Mouse (Mus musculus): ENCODE measurements at regions not wholly inside any gene's neighbourhood (a gene's known extent, or its start where the extent isn't known, plus 50 kb on each side); places are given as distances from the start of the nearest gene placed in this dataset.
"Not testable (repeated sequence)": the region's sequence is repeated elsewhere in the genome, so short reads cannot be mapped to it uniquely, and the experiment has no call there.

DNA sequence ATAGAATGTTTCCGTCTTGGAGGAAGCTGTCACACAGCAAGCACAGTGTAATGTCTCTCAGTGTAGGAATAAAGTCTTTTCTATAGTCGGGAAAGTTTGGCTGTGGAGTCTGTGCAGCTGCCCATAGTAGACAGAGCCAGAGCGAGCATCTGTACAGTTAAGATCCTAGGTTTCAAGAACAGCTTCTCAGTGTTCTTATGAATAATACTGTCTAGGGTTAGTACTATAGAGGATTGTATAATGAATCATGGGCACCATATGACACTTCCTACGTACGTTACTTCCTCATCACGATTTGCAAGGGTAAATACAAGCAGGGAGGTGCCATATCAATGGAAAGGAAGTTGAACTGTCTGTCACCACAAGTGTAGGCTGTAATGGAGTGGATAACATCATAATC, 645.6 kb upstream of the Negr1 start:
- 90% methylated on average over 6 of the region's 6 CpGs for WGBS
- Histone ChIP-seq H3K9ac (replicated peaks; ENCODE audit: low read length) (no peak overlapping the region), H3K27ac (replicated peaks; ENCODE audit: low read depth, low read length) (no peak overlapping the region), H3K4me3 (replicated peaks; ENCODE audit: low read depth, low read length) (no peak overlapping the region), H3K9me3 (ENCODE audit: control insufficient read depth, low read length) (no peaks in the 10 kb centered on the region), H3K36me3 (ENCODE audit: control insufficient read depth, insufficient read depth, low read length) (no peaks in the 10 kb centered on the region), H3K27me3 (ENCODE audit: control insufficient read depth, insufficient read depth, low read length) (no peaks in the 10 kb centered on the region), H3K4me2 (ENCODE audit: low read length) (no peak overlapping the region), H3K4me1 (ENCODE audit: control insufficient read depth, insufficient read depth, low read length) (no peaks in the 10 kb centered on the region)
- ATAC-seq (ENCODE audit: low FRiP score, low TSS enrichment) (no peak), DNase-seq (no peak)

DNA sequence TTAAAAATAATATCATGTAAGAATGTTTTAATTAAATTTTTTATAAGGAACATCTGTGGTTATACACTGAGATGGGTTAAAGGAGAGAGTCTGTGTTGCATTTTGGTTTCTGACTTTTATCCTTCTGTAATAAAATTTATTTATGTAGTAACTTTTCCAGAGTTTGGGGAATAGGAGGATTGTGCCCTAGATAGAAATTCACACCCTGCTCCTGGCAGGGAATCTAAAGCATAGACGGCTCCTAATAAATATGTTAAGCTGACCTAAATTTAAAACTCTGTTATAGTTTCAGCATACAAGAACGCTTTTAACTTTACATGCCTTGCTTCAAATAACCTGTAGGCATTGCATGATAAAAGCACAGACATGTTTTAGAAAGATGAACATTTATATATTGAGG, 618.7 kb upstream of the Negr1 start:
- DNase-seq (no peak), ATAC-seq (ENCODE audit: low FRiP score, low TSS enrichment) (no peak)
- Histone ChIP-seq H3K9ac (replicated peaks; ENCODE audit: low read length) (no peak overlapping the region), H3K36me3 (ENCODE audit: control insufficient read depth, insufficient read depth, low read length) (no peaks in the 10 kb centered on the region), H3K4me3 (replicated peaks; ENCODE audit: low read depth, low read length) (no peak overlapping the region), H3K27ac (replicated peaks; ENCODE audit: low read depth, low read length) (no peak overlapping the region), H3K27me3 (ENCODE audit: control insufficient read depth, insufficient read depth, low read length) (no peaks in the 10 kb centered on the region), H3K4me2 (ENCODE audit: low read length) (no peak overlapping the region), H3K4me1 (ENCODE audit: control insufficient read depth, insufficient read depth, low read length) (no peaks in the 10 kb centered on the region), H3K9me3 (ENCODE audit: control insufficient read depth, low read length) (no peaks in the 10 kb centered on the region)
- WGBS = 86% methylated on average over 2 of the region's 2 CpGs

DNA sequence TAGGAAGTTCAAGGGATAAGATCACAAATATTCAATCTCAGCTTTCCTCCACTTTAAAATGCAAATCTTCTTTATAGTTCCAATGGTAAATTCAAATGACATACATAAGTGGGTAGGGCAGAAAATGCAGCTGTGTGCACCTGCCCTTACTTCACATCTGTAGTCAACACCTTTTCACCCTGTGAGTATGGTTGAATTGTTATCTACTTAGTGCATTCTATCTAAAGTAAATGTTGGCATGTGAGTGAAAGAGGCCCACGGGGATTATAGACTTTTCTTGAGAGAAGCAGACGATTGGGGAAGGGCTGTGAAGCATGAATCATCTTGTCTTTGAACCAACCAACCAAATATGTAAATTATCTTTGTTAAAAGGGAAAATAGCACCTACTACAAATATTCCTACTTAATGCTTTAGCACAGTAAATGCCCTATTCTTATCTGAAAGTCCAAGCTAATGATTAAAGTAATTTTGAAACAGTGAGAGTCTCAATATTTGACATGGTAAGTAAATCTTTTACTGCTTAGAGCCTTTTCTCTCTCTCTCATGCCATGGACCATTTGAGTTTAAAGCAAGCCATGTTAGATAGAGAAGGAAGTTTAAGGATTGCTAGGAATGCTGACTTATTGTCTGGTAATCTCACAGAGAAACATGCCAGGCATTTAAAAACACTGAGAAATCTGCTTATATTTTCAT, 617.4 kb upstream of the Negr1 start:
- ATAC-seq (ENCODE audit: low FRiP score, low TSS enrichment) (no peak), DNase-seq (no peak)
- Histone ChIP-seq H3K4me2 (ENCODE audit: low read length) (no peak overlapping the region), H3K9me3 (ENCODE audit: control insufficient read depth, low read length) (no peaks in the 10 kb centered on the region), H3K36me3 (ENCODE audit: control insufficient read depth, insufficient read depth, low read length) (no peaks in the 10 kb centered on the region), H3K4me1 (ENCODE audit: control insufficient read depth, insufficient read depth, low read length) (no peaks in the 10 kb centered on the region), H3K27ac (replicated peaks; ENCODE audit: low read depth, low read length) (no peak overlapping the region), H3K27me3 (ENCODE audit: control insufficient read depth, insufficient read depth, low read length) (no peaks in the 10 kb centered on the region), H3K9ac (replicated peaks; ENCODE audit: low read length) (no peak overlapping the region), H3K4me3 (replicated peaks; ENCODE audit: low read depth, low read length) (no peak overlapping the region)
- 18% methylated on average over 2 of the region's 2 CpGs for WGBS

DNA sequence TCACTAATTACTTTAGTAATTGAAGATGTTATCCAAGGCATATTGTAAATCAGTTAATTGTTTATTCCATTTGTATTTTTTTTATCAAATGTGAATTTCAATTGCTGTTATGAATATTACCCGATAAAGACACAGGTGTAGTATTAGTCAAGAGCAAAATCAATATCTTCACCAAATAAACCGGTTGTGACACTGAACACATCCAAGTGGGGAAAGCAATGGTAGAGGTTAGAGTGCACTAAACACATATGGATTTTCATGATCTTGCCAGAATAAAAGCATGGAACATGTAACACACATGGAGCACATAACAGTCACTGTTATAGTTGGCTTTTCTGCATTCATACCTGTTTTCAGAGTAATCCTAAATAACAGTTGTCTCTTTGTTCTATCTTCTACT, 616.4 kb upstream of the Negr1 start:
- Histone ChIP-seq H3K36me3 (ENCODE audit: control insufficient read depth, insufficient read depth, low read length) (no peaks in the 10 kb centered on the region), H3K27me3 (ENCODE audit: control insufficient read depth, insufficient read depth, low read length) (no peaks in the 10 kb centered on the region), H3K9me3 (ENCODE audit: control insufficient read depth, low read length) (no peaks in the 10 kb centered on the region), H3K27ac (replicated peaks; ENCODE audit: low read depth, low read length) (no peak overlapping the region), H3K9ac (replicated peaks; ENCODE audit: low read length) (no peak overlapping the region), H3K4me3 (replicated peaks; ENCODE audit: low read depth, low read length) (no peak overlapping the region), H3K4me1 (ENCODE audit: control insufficient read depth, insufficient read depth, low read length) (no peaks in the 10 kb centered on the region), H3K4me2 (ENCODE audit: low read length) (no peak overlapping the region)
- WGBS = 93% methylated on average over 2 of the region's 2 CpGs
- no peak for ATAC-seq (ENCODE audit: low FRiP score, low TSS enrichment)
- no peak for DNase-seq

DNA sequence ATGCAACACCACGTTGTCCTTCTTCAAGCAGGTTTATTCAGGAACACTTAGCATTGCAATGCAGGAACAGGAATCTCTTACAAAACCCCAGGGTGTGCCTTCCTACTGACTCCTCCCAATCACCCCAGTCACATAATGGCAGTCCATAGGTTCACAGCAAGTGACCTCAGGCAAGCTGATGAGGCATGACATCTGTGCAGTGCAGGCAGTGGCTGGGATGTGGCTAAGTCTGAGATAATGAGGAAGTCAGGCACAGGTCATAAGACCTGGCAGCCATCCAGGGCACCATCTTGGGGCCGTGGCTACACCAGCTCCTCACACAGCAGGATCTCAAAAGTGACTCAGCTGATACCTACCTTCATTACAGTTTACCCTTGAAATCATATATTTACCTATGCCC, 599.1 kb upstream of the Negr1 start:
- ATAC-seq (ENCODE audit: low FRiP score, low TSS enrichment); H3K36me3 ChIP-seq (ENCODE audit: control insufficient read depth, insufficient read depth, low read length); H3K4me3 ChIP-seq (replicated peaks; ENCODE audit: low read depth, low read length); H3K27me3 ChIP-seq (ENCODE audit: control insufficient read depth, insufficient read depth, low read length); H3K4me2 ChIP-seq (ENCODE audit: low read length); H3K9me3 ChIP-seq (ENCODE audit: control insufficient read depth, low read length); H3K9ac ChIP-seq (replicated peaks; ENCODE audit: low read length); H3K27ac ChIP-seq (replicated peaks; ENCODE audit: low read depth, low read length); DNase-seq; H3K4me1 ChIP-seq (ENCODE audit: control insufficient read depth, insufficient read depth, low read length): not testable (repeated sequence)
- WGBS = 34% methylated on average over 2 of the region's 2 CpGs

DNA sequence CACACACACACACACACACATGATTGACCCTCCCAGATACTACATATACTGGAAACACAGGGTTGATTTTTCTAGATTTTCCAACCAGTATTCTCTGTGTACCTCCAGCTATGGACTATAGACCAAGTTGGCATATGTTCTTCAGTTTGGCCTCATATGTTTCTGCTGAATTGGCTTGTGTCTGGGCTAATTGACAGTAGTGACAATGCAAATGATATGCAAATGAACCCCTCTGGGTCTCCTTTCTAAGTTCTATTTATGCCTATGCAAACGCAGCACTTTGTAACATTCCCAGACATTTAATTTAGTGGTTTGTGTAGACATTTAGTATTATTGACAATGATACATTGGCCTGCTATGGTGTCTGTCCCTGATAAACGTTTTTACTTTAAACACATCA, 582.0 kb upstream of the Negr1 start:
- Histone ChIP-seq H3K36me3 (ENCODE audit: control insufficient read depth, insufficient read depth, low read length) (no peaks in the 10 kb centered on the region), H3K4me3 (replicated peaks; ENCODE audit: low read depth, low read length) (no peak overlapping the region), H3K4me2 (ENCODE audit: low read length) (no peak overlapping the region), H3K27ac (replicated peaks; ENCODE audit: low read depth, low read length) (no peak overlapping the region), H3K9ac (replicated peaks; ENCODE audit: low read length) (no peak overlapping the region), H3K4me1 (ENCODE audit: control insufficient read depth, insufficient read depth, low read length) (no peaks in the 10 kb centered on the region), H3K27me3 (ENCODE audit: control insufficient read depth, insufficient read depth, low read length) (no peaks in the 10 kb centered on the region), H3K9me3 (ENCODE audit: control insufficient read depth, low read length) (no peaks in the 10 kb centered on the region)
- ATAC-seq (ENCODE audit: low FRiP score, low TSS enrichment) = no peak; the same call in 1 of the 2 replicates
- WGBS = 67% methylated on average over 2 of the region's 2 CpGs
- peak; percentile 5 for DNase-seq

DNA sequence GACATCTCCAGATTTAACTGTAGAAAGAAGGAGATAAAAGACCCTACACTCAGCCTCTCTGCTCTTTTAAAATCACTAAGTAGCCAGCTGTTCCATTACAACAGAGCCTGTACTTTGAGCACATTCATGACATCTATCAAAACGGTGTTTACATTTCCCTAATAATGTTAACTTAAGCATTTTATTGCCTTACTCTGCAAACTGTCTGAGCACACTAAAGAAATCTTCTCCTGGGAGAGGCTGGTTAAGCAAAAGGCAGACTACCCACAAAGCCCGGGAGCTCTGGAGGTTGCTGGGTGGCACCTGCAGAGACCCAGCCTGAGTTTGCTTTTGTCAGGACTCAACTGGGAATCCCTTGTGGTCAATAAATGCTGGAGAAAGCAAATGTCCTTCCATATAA, 567.5 kb upstream of the Negr1 start:
- Histone ChIP-seq H3K4me2 (ENCODE audit: low read length) (no peak overlapping the region), H3K36me3 (ENCODE audit: control insufficient read depth, insufficient read depth, low read length) (no peaks in the 10 kb centered on the region), H3K27ac (replicated peaks; ENCODE audit: low read depth, low read length) (no peak overlapping the region), H3K4me1 (ENCODE audit: control insufficient read depth, insufficient read depth, low read length) (no peaks in the 10 kb centered on the region), H3K9me3 (ENCODE audit: control insufficient read depth, low read length) (no peaks in the 10 kb centered on the region), H3K27me3 (ENCODE audit: control insufficient read depth, insufficient read depth, low read length) (no peaks in the 10 kb centered on the region), H3K9ac (replicated peaks; ENCODE audit: low read length) (no peak overlapping the region), H3K4me3 (replicated peaks; ENCODE audit: low read depth, low read length) (no peak overlapping the region)
- 67% methylated on average over 2 of the region's 2 CpGs for WGBS
- DNase-seq (no peak), ATAC-seq (ENCODE audit: low FRiP score, low TSS enrichment) (no peak)

DNA sequence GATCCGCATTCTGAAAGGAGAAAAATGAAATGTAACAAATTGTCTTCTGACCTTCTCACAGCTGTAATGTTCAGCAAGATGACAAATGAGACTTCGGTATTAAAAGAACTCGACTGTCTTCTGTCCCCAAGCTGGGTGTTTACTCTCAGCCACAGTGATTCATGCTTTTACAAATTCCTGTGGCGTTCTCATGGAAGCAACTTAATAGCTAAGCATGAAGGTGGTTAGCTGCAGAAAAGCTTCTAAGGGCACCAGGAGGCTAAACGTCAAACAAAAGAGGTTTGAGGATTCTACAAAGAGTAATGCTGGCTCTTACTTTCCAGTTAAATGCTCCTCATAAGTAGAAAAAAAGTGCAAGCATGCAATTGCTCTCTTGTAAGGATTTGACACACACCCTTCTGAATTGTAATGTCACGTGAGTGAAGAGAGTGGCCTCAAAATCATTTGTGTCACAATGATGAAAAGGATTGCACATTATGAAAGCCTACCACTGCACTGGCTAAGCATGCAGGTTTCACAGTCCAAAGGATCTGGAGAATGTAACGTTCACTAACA, 543.8 kb upstream of the Negr1 start:
- no peaks in the 10 kb centered on the region for H3K9me3 ChIP-seq (ENCODE audit: control insufficient read depth, low read length)
- 42% methylated on average over 7 of the region's 7 CpGs for WGBS
- no peak for ATAC-seq (ENCODE audit: low FRiP score, low TSS enrichment)

DNA sequence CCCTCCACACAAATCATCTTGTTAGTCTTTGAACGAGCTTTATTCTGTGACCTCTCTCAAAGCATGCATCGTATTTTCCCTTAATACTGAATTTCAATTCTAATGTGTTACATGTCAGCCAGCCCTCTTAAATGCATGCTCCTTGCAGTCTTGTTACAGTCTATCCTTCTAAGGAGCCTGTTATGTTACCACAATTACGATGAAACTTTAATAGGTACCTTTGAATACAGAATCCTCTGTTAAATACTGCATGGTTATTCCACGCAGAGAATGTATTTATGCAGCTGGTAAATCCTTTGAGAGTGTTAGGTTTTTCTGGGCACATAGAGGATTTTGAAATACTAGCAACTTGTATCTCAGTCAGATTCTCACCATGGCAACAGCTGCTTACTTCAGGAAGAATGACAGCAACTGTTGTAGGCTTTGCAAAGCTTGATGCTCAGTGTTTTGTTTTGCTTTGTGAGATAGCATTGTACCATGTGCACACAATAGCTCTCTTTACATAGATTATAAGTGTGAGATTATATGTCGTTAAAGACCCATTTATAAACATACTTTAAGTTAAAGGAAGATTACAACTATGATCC, 532.9 kb upstream of the Negr1 start:
- no peaks in the 10 kb centered on the region for H3K36me3 ChIP-seq (ENCODE audit: control insufficient read depth, insufficient read depth, low read length)
- WGBS = 13% methylated on average over 5 of the region's 5 CpGs
- H3K9me3 ChIP-seq (ENCODE audit: control insufficient read depth, low read length) = no peaks in the 10 kb centered on the region
- peak overlapping the region; percentile 0; the same call in 1 of the 2 replicates for H3K27ac ChIP-seq (replicated peaks; ENCODE audit: low read depth, low read length)
- ATAC-seq (ENCODE audit: low FRiP score, low TSS enrichment) (peak; percentile 69), DNase-seq (peak; percentile 78)
- no peak overlapping the region for H3K4me2 ChIP-seq (ENCODE audit: low read length)
- H3K4me3 ChIP-seq (replicated peaks; ENCODE audit: low read depth, low read length) = no peak overlapping the region
- H3K4me1 ChIP-seq (ENCODE audit: control insufficient read depth, insufficient read depth, low read length) = no peaks in the 10 kb centered on the region
- H3K27me3 ChIP-seq (ENCODE audit: control insufficient read depth, insufficient read depth, low read length) = peaks cover 12% of the 10 kb centered on the region
- H3K9ac ChIP-seq (replicated peaks; ENCODE audit: low read length) = no peak overlapping the region

More for the DNA sequence above, 543.8 kb upstream of the Negr1 start:
- Histone ChIP-seq H3K4me1 (ENCODE audit: control insufficient read depth, insufficient read depth, low read length) (no peaks in the 10 kb centered on the region), H3K4me3 (replicated peaks; ENCODE audit: low read depth, low read length) (no peak overlapping the region), H3K9ac (replicated peaks; ENCODE audit: low read length) (no peak overlapping the region), H3K27ac (replicated peaks; ENCODE audit: low read depth, low read length) (no peak overlapping the region), H3K36me3 (ENCODE audit: control insufficient read depth, insufficient read depth, low read length) (no peaks in the 10 kb centered on the region), H3K4me2 (ENCODE audit: low read length) (no peak overlapping the region), H3K27me3 (ENCODE audit: control insufficient read depth, insufficient read depth, low read length) (0 out of 2 replicates have a peak, but pooled peaks cover 5% of the 10 kb centered on the region)
- no peak for DNase-seq
